Mouse (Mus musculus): ENCODE measurements around the gene Slc9a8. TPM values are rescaled to one million over a fixed set of nuclear protein-coding genes. Genes with fewer than 3 reads are reported as not detected.

Gene Slc9a8
- total RNA-seq (2023) = 10 to 100 TPM; 36.8 to 40.9 TPM

DNA sequence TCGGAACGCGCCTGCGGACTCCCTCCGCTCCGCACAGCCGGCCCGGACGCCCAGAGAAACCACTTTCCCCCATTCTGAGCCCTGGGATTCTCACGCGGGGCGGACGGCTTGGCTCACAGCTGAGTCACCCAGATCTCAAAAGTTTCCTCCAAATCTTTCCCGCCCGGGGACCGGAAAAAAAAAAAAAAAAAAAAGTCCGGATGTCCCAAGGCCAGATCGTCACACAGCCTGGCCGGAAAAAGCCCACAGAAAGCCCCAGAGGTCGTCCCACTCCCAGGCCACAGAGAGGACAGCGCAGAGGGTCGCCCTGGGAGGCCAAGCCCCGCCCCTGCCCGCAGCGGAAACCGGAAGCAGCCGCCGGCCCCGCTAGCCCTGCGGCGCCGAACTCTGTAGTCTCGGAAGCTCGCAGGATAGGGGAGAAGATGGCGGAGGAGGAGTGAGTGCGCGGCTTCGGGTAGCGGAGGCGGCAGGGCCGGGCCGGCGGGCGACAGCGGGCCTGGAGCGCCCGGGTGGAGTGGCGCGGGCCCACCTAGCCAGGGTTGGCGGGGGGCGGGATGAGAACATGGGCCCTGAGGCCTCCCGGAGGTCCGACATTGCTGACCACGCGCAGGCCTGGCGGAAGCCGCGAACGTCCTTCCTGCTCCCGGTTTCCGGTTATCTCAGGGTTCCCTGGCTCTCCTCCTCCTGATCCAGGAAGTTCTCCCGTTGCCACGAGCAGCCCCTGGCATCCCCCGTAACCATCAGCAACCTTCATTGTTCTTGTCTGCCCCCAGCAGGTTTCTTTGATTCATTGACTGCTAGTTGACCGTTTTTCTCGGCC, at the start of gene Slc9a8:
TSS of gene Slc9a8 (plus strand) at position 383 of the 820 bp plus-strand sequence.

DNA sequence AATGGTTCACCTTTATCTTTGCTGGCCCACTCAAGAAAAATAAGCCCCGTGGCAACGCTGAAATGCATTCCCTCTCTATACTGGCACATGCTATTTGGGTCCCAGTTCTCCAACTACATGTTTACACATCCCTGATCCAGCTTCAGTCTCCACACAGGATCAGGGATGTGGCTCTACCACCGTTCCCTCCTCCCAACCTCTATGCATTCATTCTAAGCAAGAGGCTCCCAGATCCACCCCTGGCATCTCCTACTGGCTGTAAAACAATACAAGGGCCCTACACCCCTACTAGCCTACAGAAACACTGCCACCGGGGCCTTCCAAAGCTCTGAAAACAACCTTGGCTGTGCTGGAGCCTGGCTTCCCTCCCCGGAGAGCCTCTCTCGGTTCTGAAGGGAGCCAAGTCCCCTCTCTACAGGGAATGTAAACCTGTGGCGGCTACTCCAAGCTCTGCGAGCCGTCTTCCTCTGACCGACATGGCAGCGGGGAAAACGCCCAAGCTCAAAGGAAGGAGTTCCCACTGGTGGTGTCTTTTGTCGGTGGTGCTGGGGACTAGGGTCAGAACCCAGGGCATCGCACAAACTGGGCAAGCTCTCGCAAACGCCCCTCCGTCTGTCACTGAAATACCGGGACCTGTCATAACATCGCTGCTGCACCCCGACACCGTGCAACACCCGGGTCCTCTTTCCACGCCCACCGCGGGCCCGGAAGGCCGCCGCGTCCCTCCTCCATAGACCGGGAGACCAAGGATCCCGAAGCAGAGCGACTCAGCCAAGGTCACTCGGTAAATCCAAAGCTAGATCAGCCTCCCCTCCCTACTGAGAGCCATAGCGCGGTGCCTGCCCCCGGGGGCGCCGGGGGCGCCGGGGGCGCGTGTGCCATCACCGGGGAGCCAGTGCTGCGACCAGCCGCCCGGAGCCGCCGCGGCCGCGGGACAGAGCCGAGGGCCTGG, 70.5 kb downstream of the Slc9a8 start, which contains the start of gene Rnf114:
TSS of gene Rnf114 (plus strand) at position 889 of the 952 bp plus-strand sequence.

DNA sequence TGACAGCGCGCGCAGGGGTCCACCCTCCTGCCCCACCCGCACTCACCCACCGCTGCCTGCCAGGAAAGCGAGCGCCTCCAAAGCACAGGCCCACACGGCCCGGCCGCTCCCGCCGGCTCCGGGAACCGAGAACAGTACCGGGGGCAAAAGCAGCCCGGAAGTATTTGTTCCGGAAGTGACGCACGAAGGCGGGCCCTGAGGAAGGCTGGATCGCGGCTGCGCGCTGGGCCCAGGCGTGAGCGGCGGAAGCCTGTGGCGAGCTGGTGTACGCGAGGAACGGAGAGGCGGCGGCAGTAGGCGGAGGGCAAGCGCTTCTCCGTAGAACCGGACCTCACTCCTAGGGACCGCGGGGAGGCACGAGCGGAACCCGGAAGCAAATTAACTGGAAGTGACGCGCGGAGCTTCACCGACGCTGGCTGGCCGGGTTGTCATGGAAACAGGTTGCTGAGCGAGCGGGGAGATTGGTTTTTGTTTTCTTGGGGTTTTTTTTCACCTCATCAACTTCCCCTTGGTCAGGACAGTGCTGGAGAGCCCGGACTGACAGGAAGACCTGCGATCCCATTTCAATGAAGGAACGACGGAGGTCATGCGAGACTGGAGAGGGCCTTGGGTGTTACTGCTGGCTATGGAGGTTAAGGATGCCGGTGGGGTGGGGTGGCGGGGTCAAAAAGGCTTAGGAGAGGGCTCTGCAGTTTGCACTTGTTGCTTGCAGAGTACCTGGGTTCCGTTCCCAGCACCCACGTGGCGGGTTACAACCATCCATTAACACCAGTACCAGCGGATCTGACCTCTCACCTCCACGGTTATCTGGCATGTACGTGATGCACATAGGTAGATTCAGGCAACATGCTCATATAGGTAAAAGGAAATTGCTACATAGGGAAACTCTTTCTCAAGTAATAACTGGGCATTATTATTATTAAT, 71.5 kb downstream of the Slc9a8 start, which contains the start of gene Spata2:
TSS of gene Spata2 (minus strand) at position 175 of the 924 bp plus-strand sequence.

Other genes with a start within 250 kb of the Slc9a8 start
- under 1 TPM; 0.18 to 0.24 TPM for gene Kcnb1, start 231.6 kb upstream of the Slc9a8 start, total RNA-seq (2023)
- gene Ptgis, start 181.1 kb upstream of the Slc9a8 start, total RNA-seq (2023) = under 1 TPM in 1 of 2 experiments, not detected in 1; 0.22 TPM
- gene B4galt5, start 72.5 kb upstream of the Slc9a8 start, total RNA-seq (2023) = 10 to 100 TPM; 24.4 to 33.0 TPM
- 10 to 100 TPM; 55.4 to 57.7 TPM for gene Rnf114, start 70.9 kb downstream of the Slc9a8 start, total RNA-seq (2023)
- 10 to 100 TPM; 43.4 to 48.7 TPM for gene Spata2, start 71.2 kb downstream of the Slc9a8 start, total RNA-seq (2023)
- 1 to 10 TPM; 1.8 to 2.4 TPM for gene Snai1, start 116.5 kb downstream of the Slc9a8 start, total RNA-seq (2023)
- gene Ube2v1, start 210.4 kb downstream of the Slc9a8 start, total RNA-seq (2023) = 10 to 100 TPM; 67.8 to 70.2 TPM
- 10 to 100 TPM; 21.3 to 29.3 TPM for gene Gm20431, start 239.8 kb downstream of the Slc9a8 start, total RNA-seq (2023)